Mouse (Mus musculus): ENCODE measurements around the gene Kirrel2.

Gene Kirrel2

DNA sequence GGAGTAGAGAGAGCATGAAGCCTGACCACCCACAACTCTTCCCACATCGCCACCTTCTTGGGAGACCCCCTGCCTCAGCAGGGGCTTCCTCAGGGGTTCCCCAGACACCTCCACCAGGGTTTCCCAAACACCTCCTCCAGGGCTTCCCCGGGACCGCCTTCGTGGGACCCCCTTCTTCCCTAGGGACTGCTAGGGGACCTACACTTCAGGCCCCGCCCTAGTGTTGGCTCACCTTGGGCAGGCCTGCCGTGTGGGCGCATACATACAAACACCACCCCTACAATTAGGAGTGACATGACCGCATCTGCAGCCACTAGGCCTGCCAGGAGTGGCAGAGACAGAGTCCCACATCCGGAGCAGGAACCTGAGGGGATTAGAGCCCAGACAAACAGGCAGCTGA lies 39.6 kb downstream of the Kirrel2 start:
- in situ Hi-C loops (cut with MseI, MboI) = no loop called here

DNA sequence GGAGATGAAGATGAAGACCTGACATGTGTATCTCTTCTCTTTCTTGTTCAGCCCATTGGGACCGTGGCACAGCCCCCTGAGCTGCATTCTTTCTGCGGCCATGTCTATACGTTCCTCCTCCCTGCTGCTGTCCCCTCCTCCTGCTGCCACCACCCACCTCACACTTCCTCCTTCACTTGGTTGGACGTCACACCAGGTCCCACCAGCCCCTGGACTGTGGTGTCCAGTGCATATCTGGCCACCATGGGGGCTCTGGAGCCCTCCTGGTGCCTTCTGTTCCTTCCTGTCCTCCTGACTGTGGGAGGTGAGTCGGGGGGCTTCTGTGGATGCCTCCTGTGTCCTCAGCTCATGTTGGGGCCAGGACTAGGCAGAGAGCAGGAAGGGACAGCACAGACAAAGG lies 43.9 kb downstream of the Kirrel2 start, which contains the start of gene Tyrobp:
TSS of gene Tyrobp (plus strand) at position 165 of the 400 bp plus-strand sequence.
- in situ Hi-C loops (cut with MseI, MboI) = no loop called here

DNA sequence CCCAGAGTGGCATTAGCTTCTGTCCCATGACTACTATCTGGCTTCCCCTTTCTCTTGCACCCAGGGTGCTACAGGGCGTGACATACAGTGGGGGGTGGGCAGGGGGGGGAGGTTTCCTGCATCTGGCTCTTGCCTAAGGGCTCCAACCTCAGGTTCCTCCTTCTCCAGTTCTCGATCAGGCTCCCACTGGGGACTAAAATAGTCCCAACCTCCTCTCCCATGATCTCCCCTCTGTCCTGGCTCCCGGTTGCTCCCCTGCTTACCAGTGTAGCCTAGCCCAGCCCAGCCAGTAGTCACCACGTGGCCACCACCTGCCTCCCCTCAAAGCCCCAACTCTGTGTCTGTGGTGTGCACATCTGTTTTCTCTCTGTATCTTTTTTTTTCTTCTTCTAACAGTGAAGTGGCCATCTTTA lies 44.7 kb downstream of the Kirrel2 start:
- in situ Hi-C loops (cut with MseI, MboI) = no loop called here

DNA sequence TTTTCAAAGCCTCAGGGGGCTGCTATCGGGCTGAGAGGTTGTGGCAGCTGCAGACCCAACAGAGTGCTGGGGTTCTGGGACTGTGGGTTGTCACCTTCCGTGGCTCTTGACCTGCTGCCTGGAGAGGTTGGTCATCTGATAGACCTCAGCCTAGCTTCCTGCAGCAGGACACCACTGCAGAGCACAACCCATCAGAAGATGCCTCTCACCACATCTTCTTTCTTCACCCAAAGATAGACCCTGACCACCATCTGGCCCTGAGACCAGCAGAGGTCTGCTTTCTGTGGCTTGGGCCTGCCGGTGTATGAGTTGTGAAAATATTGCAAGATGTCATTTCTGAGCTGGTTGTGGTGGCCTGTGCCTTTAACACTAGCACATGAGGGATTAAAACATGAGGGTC lies 46.5 kb downstream of the Kirrel2 start:
- in situ Hi-C loops (cut with MseI, MboI) = no loop called here

DNA sequence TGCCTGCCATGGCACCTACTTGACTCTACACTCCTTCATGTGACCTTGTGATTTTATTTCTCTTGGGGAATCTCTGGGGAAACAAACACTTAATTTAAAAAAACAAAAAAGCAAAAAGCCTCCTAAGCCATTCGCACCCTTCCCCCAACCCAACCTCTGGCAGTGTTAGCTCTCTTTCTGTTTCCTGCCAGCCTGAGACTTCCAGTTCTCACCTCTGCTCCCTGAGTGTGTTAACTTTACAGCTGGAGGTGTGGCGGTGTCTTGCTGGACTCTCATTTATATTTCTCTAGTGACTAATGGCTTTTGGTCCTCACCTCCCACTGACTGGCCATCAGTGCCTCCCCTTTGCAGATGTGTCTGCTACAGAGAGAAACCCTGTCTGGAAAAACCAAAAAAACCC lies 47.7 kb downstream of the Kirrel2 start:
- in situ Hi-C loops (cut with MseI, MboI) = no loop called here

DNA sequence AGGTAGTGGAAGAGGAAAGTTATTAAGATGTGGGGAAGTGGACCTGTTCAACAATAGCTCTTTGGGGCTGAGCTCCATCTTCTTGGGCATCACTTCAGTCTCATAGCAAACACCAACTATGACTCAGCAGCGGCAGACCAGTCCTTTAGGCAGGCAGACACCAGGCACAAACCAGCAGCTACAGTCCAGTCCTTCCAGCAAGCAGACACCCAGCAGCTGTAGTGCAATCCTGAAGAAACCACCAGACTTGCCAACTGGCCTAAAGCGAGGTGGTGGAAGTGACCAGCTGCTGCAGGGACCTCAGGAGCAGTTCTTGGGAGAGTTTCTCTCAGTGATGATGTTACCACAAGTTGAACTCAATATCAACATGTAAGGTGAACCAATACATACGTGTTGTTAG lies 48.9 kb downstream of the Kirrel2 start:
- in situ Hi-C loops (cut with MseI, MboI) = no loop called here

DNA sequence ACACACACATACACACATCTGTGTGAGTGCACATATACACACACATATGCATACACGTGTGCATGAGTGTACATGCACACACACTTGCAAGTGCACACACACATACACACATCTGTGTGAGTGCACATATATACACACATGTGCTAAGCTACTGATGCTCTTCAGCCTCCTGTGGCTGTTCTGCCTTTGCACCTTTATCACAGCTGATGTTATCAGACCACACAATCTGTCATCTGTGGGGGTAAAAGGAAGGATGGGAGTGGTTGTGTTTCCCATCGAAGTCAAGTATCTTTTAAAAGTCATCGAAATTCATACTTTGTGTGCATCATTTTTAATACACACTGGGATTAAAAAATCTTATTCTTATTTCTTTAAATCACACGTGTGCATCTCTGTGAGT lies 55.1 kb downstream of the Kirrel2 start:
- in situ Hi-C loops (cut with MseI, MboI) = no loop called here

DNA sequence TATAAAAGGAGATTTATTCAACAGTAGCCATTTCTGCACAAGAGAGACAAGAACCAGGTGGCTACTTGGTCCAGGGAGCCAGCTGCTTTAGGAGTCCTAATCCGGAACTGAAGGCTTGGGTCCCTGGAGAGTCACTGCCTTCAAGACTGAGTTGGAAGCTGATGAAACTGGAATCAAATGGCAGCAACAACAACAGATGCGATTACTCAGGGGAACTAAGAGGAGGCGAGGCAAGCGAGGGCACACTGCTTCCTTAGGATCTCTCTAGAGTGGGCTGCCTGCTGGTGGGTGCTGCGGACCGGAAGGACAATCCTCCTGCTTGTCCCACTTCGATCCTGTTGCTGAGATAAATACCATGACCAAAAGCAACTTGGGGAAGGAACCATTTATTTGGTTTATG lies 57.8 kb downstream of the Kirrel2 start:
- in situ Hi-C loops (cut with MseI, MboI) = no loop called here

All from mouse trophoblast stem cell (cell line).